Mouse (Mus musculus) neural tube, embryonic 14.5 days (tissue): ENCODE results near the gene Kcnip1. TPM values are rescaled to one million over a fixed set of nuclear protein-coding genes. Genes with fewer than 3 reads are reported as not detected.
A peak's percentile ranks its signal among the peaks of the same experiment; 100 is the strongest.

ENCODE experiments used
- ATAC-seq: fragments of 200-750 bp; cut with Nextera tagmentation; 2 replicates; pipeline ENCODE4 v1.8.0; 2017; ENCODE audit warnings: low read depth, mild to moderate bottlenecking, moderate TSS enrichment, moderate library complexity
- H3K27ac ChIP-seq: fragments of 300-500 bp; sonication (generic); 2 replicates; pipeline ENCODE4 v1.5.1; 2014; ENCODE audit warnings: low read depth, mild to moderate bottlenecking, control low read depth, low read length, moderate library complexity, mixed read lengths
- H3K27me3 ChIP-seq: fragments of 300-500 bp; sonication (generic); 2 replicates; pipeline ENCODE4 v1.6.1; 2014; ENCODE audit warnings: low read length; ENCODE audit not compliant: control insufficient read depth, insufficient read depth
- H3K36me3 ChIP-seq: fragments of 300-500 bp; sonication (generic); 2 replicates; pipeline ENCODE4 v1.6.1; 2014; ENCODE audit warnings: low read length, mixed read lengths; ENCODE audit not compliant: control insufficient read depth, insufficient read depth
- H3K4me1 ChIP-seq: fragments of 300-500 bp; sonication (generic); 2 replicates; pipeline ENCODE4 v1.6.1; 2014; ENCODE audit warnings: low read length; ENCODE audit not compliant: control insufficient read depth, insufficient read depth
- H3K4me2 ChIP-seq: fragments of 300-500 bp; sonication (generic); 2 replicates; pipeline ENCODE4 v1.6.1; 2014; ENCODE audit warnings: mild to moderate bottlenecking, low read depth, low read length, control low read depth
- H3K4me3 ChIP-seq: fragments of 300-500 bp; sonication (generic); 2 replicates; pipeline ENCODE4 v1.5.1; 2014; ENCODE audit warnings: low read depth, low read length, control low read depth, mixed read lengths
- H3K9ac ChIP-seq: fragments of 300-500 bp; sonication (generic); replicated peaks from 2 replicates; pipeline ENCODE4 v1.6.1; 2014; ENCODE audit warnings: low read depth, mild to moderate bottlenecking, control low read depth, low read length, mixed read lengths
- H3K9me3 ChIP-seq: fragments of 300-500 bp; sonication (generic); 2 replicates; pipeline ENCODE4 v1.6.1; 2016; ENCODE audit warnings: low read length; ENCODE audit not compliant: control insufficient read depth
- WGBS: fragments of 180-500 bp; shearing (Covaris S2); extraction: QIAGEN DNeasy Blood & Tissue Kit; methylation state at CpG from one replicate; pipeline ENCODE4 v1.1.7; 2014; 5-methylcytosine and 5-hydroxymethylcytosine counted together
- polyA plus RNA-seq: library from polyadenylated mRNA; unstranded; fragments of >200 nt; fragmentation: Nextera tagmentation; extraction: Ambion mirVana; gene quantifications from 2 replicates; pipeline ENCODE4 v1.2.1, GENCODE M21; 2014

Gene Kcnip1
- polyA plus RNA-seq, 1 experiment from 2014 or later: 138 TPM

- ATAC-seq: no peak
- 65% methylated on average over 10 of the region's 10 CpGs for WGBS
- H3K36me3 ChIP-seq: no peaks in the 10 kb centered on the region
Measured at GRCm38 (mm10) chr11:33800436-33801088, 192.4 kb downstream of the Kcnip1 start.

GRCm38 (mm10) chr11:33799933-33800332 is 193.0 kb downstream of the Kcnip1 start:
- Histone ChIP-seq H3K36me3 (no peaks in the 10 kb centered on the region), H3K4me2 (no peak overlapping the region), H3K27ac (no peak overlapping the region), H3K9ac (no peak overlapping the region), H3K4me3 (no peak overlapping the region), H3K27me3 (no peaks in the 10 kb centered on the region), H3K9me3 (no peaks in the 10 kb centered on the region), H3K4me1 (0 out of 2 replicates have a peak, but pooled peaks cover 3% of the 10 kb centered on the region)
- ATAC-seq: 0 out of 2 replicates have a peak, but pooled peaks have one; percentile 28
- WGBS: 38% methylated on average over 1 of the region's 1 CpGs

More at GRCm38 (mm10) chr11:33800436-33801088, 192.4 kb downstream of the Kcnip1 start:
- Histone ChIP-seq H3K27me3 (no peaks in the 10 kb centered on the region), H3K4me3 (no peak overlapping the region), H3K9me3 (no peaks in the 10 kb centered on the region), H3K9ac (no peak overlapping the region), H3K27ac (no peak overlapping the region), H3K4me1 (0 out of 2 replicates have a peak, but pooled peaks cover 3% of the 10 kb centered on the region), H3K4me2 (no peak overlapping the region)

- Histone ChIP-seq H3K36me3 (no peaks in the 10 kb centered on the region), H3K4me3 (no peak overlapping the region), H3K27me3 (no peaks in the 10 kb centered on the region), H3K27ac (no peak overlapping the region), H3K9me3 (no peaks in the 10 kb centered on the region), H3K4me2 (no peak overlapping the region), H3K4me1 (0 out of 2 replicates have a peak, but pooled peaks cover 3% of the 10 kb centered on the region), H3K9ac (no peak overlapping the region)
- ATAC-seq: no peak
- 62% methylated on average over 12 of the region's 12 CpGs for WGBS
Measured at GRCm38 (mm10) chr11:33798094-33798648, 194.8 kb downstream of the Kcnip1 start.

- Histone ChIP-seq H3K36me3 (no peaks in the 10 kb centered on the region), H3K4me1 (peaks cover 8% of the 10 kb centered on the region; the same call in 1 of the 2 replicates), H3K27ac (no peak overlapping the region), H3K4me3 (no peak overlapping the region), H3K27me3 (no peaks in the 10 kb centered on the region), H3K9me3 (no peaks in the 10 kb centered on the region), H3K4me2 (no peak overlapping the region), H3K9ac (no peak overlapping the region)
- WGBS: 42% methylated on average over 5 of the region's 5 CpGs
- ATAC-seq: no peak
Measured at GRCm38 (mm10) chr11:33787362-33787761, 205.6 kb downstream of the Kcnip1 start.

GRCm38 (mm10) chr11:33786572-33786971 is 206.4 kb downstream of the Kcnip1 start:
- Histone ChIP-seq H3K27me3 (no peaks in the 10 kb centered on the region), H3K9me3 (no peaks in the 10 kb centered on the region), H3K4me1 (peaks cover 11% of the 10 kb centered on the region; the same call in 1 of the 2 replicates), H3K4me3 (no peak overlapping the region), H3K9ac (no peak overlapping the region), H3K36me3 (no peaks in the 10 kb centered on the region), H3K27ac (no peak overlapping the region), H3K4me2 (no peak overlapping the region)
- WGBS: 34% methylated on average over 4 of the region's 4 CpGs
- ATAC-seq: peak; percentile 18; the same call in 1 of the 2 replicates

GRCm38 (mm10) chr11:33781561-33781971 is 211.4 kb downstream of the Kcnip1 start:
- no peaks in the 10 kb centered on the region for H3K27me3 ChIP-seq
- no peak overlapping the region for H3K4me3 ChIP-seq
- H3K27ac ChIP-seq: peak overlapping the region; percentile 56
- no peak overlapping the region for H3K9ac ChIP-seq
- 0 out of 2 replicates have a peak, but pooled peaks have one; percentile 44 for ATAC-seq
- no peaks in the 10 kb centered on the region for H3K9me3 ChIP-seq
- no peaks in the 10 kb centered on the region for H3K36me3 ChIP-seq
- WGBS: 28% methylated on average over 10 of the region's 10 CpGs
- peaks cover 23% of the 10 kb centered on the region; the same call in 1 of the 2 replicates for H3K4me1 ChIP-seq
- H3K4me2 ChIP-seq: no peak overlapping the region

- no peak overlapping the region for H3K4me3 ChIP-seq
- no peak overlapping the region for H3K9ac ChIP-seq
- H3K36me3 ChIP-seq: no peaks in the 10 kb centered on the region
- WGBS: 54% methylated on average over 4 of the region's 4 CpGs
- H3K9me3 ChIP-seq: no peaks in the 10 kb centered on the region
- H3K4me1 ChIP-seq: peaks cover 20% of the 10 kb centered on the region; the same call in 1 of the 2 replicates
- H3K27ac ChIP-seq: no peak overlapping the region
- no peak overlapping the region for H3K4me2 ChIP-seq
- no peaks in the 10 kb centered on the region for H3K27me3 ChIP-seq
- peak; percentile 42; the same call in 1 of the 2 replicates for ATAC-seq
Measured at GRCm38 (mm10) chr11:33780263-33780662, 212.7 kb downstream of the Kcnip1 start.

GRCm38 (mm10) chr11:33772615-33773141 is 220.3 kb downstream of the Kcnip1 start:
- H3K4me2 ChIP-seq: no peak overlapping the region
- no peak overlapping the region for H3K4me3 ChIP-seq
- H3K4me1 ChIP-seq: peaks cover 4% of the 10 kb centered on the region; the same call in 1 of the 2 replicates
- ATAC-seq: 0 out of 2 replicates have a peak, but pooled peaks have one; percentile 49
- no peaks in the 10 kb centered on the region for H3K36me3 ChIP-seq
- no peak overlapping the region; the same call in 1 of the 2 replicates for H3K27ac ChIP-seq
- no peaks in the 10 kb centered on the region for H3K9me3 ChIP-seq
- no peaks in the 10 kb centered on the region for H3K27me3 ChIP-seq
- WGBS: 49% methylated on average over 5 of the region's 5 CpGs
- no peak overlapping the region for H3K9ac ChIP-seq

- whole genome bisulfite sequencing: 71% methylated on average over 2 of the region's 2 CpGs
- Histone ChIP-seq H3K4me1 (peaks cover 4% of the 10 kb centered on the region; the same call in 1 of the 2 replicates), H3K27me3 (no peaks in the 10 kb centered on the region), H3K27ac (no peak overlapping the region), H3K9ac (no peak overlapping the region), H3K36me3 (no peaks in the 10 kb centered on the region), H3K4me3 (no peak overlapping the region), H3K4me2 (no peak overlapping the region), H3K9me3 (no peaks in the 10 kb centered on the region)
- ATAC-seq: no peak
Measured at GRCm38 (mm10) chr11:33772043-33772442, 220.9 kb downstream of the Kcnip1 start.
